Mouse (Mus musculus): ENCODE data around the gene Ppp3ca. TPM values are rescaled to one million over a fixed set of nuclear protein-coding genes. Genes with fewer than 3 reads are reported as not detected.

Gene Ppp3ca
- polyA plus RNA-seq, 1 experiment from 2014 or later = 21.6 TPM

- Histone ChIP-seq H3K27ac (ENCODE audit: low read depth) (no peak overlapping the region), H3K27me3 (ENCODE audit: insufficient read depth, low read length) (no peaks in the 10 kb centered on the region), H3K36me3 (replicated peaks; ENCODE audit: insufficient read depth, low read length) (no peaks in the 10 kb centered on the region), H3K9me3 (ENCODE audit: low read length) (no peaks in the 10 kb centered on the region), H3K4me2 (ENCODE audit: low read depth, low read length) (no peak overlapping the region), H3K9ac (replicated peaks) (no peak overlapping the region), H3K4me1 (ENCODE audit: insufficient read depth) (no peaks in the 10 kb centered on the region), H3K4me3 (ENCODE audit: low read depth, low read length) (no peak overlapping the region)
- TF ChIP-seq CTCF (IDR thresholded peaks at IDR 0.05; ENCODE audit: low read depth) (no peak), EP300 (IDR thresholded peaks at IDR 0.05; ENCODE audit: low read depth) (no peak)
- DNase-seq = no peak
- WGBS (ENCODE audit: insufficient replicate concordance) = 90% methylated on average over 1 of the region's 1 CpGs
- no peak for ATAC-seq
Measured at GRCm38 (mm10) chr3:136665119-136665518, 4.8 kb upstream of the Ppp3ca start.

- WGBS (ENCODE audit: insufficient replicate concordance) = 65% methylated on average over 2 of the region's 2 CpGs
- H3K27me3 ChIP-seq (ENCODE audit: insufficient read depth, low read length) = no peaks in the 10 kb centered on the region
- TF ChIP-seq CTCF (IDR thresholded peaks at IDR 0.05; ENCODE audit: low read depth) = no peak
- no peak overlapping the region for H3K4me2 ChIP-seq (ENCODE audit: low read depth, low read length)
- H3K4me1 ChIP-seq (ENCODE audit: insufficient read depth) = 0 out of 2 replicates have a peak, but pooled peaks cover 4% of the 10 kb centered on the region
- H3K4me3 ChIP-seq (ENCODE audit: low read depth, low read length) = no peak overlapping the region
- H3K27ac ChIP-seq (ENCODE audit: low read depth) = no peak overlapping the region
- DNase-seq = no peak
- H3K9ac ChIP-seq (replicated peaks) = no peak overlapping the region
- ATAC-seq = no peak
- no peaks in the 10 kb centered on the region for H3K36me3 ChIP-seq (replicated peaks; ENCODE audit: insufficient read depth, low read length)
- no peaks in the 10 kb centered on the region for H3K9me3 ChIP-seq (ENCODE audit: low read length)
Measured at GRCm38 (mm10) chr3:136668072-136668471, 1.9 kb upstream of the Ppp3ca start.

GRCm38 (mm10) chr3:136669231-136670109, 454 bp upstream of the Ppp3ca start:
- H3K27me3 ChIP-seq (ENCODE audit: insufficient read depth, low read length) = no peaks in the 10 kb centered on the region
- DNase-seq (peak; percentile 99), ATAC-seq (peak; percentile 95)
- no peaks in the 10 kb centered on the region for H3K36me3 ChIP-seq (replicated peaks; ENCODE audit: insufficient read depth, low read length)
- H3K9me3 ChIP-seq (ENCODE audit: low read length) = no peaks in the 10 kb centered on the region
- H3K9ac ChIP-seq (replicated peaks) = peak overlapping the region; percentile 92
- under 1% methylated on average over 52 of the region's 56 CpGs for WGBS (ENCODE audit: insufficient replicate concordance)
- peak overlapping the region; percentile 97 for H3K27ac ChIP-seq (ENCODE audit: low read depth)
- 0 out of 2 replicates have a peak, but pooled peaks cover 10% of the 10 kb centered on the region for H3K4me1 ChIP-seq (ENCODE audit: insufficient read depth)
- H3K4me3 ChIP-seq (ENCODE audit: low read depth, low read length) = peak overlapping the region; percentile 93
- peak overlapping the region; percentile 88 for H3K4me2 ChIP-seq (ENCODE audit: low read depth, low read length)
- no peak for TF ChIP-seq CTCF (IDR thresholded peaks at IDR 0.05; ENCODE audit: low read depth)
- TF ChIP-seq EP300 (IDR thresholded peaks at IDR 0.05; ENCODE audit: low read depth) = no peak

- ATAC-seq (peak; percentile 25), DNase-seq (peak; percentile 71)
- H3K4me3 ChIP-seq (ENCODE audit: low read depth, low read length) = peak overlapping the region; percentile 93
- peak overlapping the region; percentile 88 for H3K4me2 ChIP-seq (ENCODE audit: low read depth, low read length)
- peak overlapping the region; percentile 97 for H3K27ac ChIP-seq (ENCODE audit: low read depth)
- H3K36me3 ChIP-seq (replicated peaks; ENCODE audit: insufficient read depth, low read length) = no peaks in the 10 kb centered on the region
- no peak for TF ChIP-seq EP300 (IDR thresholded peaks at IDR 0.05; ENCODE audit: low read depth)
- TF ChIP-seq CTCF (IDR thresholded peaks at IDR 0.05; ENCODE audit: low read depth) = no peak
- no peaks in the 10 kb centered on the region for H3K9me3 ChIP-seq (ENCODE audit: low read length)
- peak overlapping the region; percentile 88 for H3K9ac ChIP-seq (replicated peaks)
- no peaks in the 10 kb centered on the region for H3K27me3 ChIP-seq (ENCODE audit: insufficient read depth, low read length)
- under 1% methylated on average over 78 of the region's 92 CpGs for WGBS (ENCODE audit: insufficient replicate concordance)
- peaks cover 14% of the 10 kb centered on the region for H3K4me1 ChIP-seq (ENCODE audit: insufficient read depth)
Measured at GRCm38 (mm10) chr3:136670360-136671131, 622 bp downstream of the Ppp3ca start.

- no peak for TF ChIP-seq EP300 (IDR thresholded peaks at IDR 0.05; ENCODE audit: low read depth)
- no peak for TF ChIP-seq CTCF (IDR thresholded peaks at IDR 0.05; ENCODE audit: low read depth)
- peak; percentile 22 for ATAC-seq
- peaks cover 19% of the 10 kb centered on the region for H3K4me1 ChIP-seq (ENCODE audit: insufficient read depth)
- H3K4me2 ChIP-seq (ENCODE audit: low read depth, low read length) = peak overlapping the region; percentile 88
- peak overlapping the region; percentile 93 for H3K4me3 ChIP-seq (ENCODE audit: low read depth, low read length)
- H3K9me3 ChIP-seq (ENCODE audit: low read length) = no peaks in the 10 kb centered on the region
- H3K36me3 ChIP-seq (replicated peaks; ENCODE audit: insufficient read depth, low read length) = no peaks in the 10 kb centered on the region
- H3K27me3 ChIP-seq (ENCODE audit: insufficient read depth, low read length) = no peaks in the 10 kb centered on the region
- WGBS (ENCODE audit: insufficient replicate concordance) = under 1% methylated on average over 40 of the region's 52 CpGs
- DNase-seq = peak; percentile 83
- H3K9ac ChIP-seq (replicated peaks) = peak overlapping the region; percentile 88
- peak overlapping the region; percentile 97 for H3K27ac ChIP-seq (ENCODE audit: low read depth)
Measured at GRCm38 (mm10) chr3:136671161-136671939, 1.4 kb downstream of the Ppp3ca start.

All from liver, postnatal 0 days (tissue).